Mouse (Mus musculus): ENCODE results near the gene Abcb8.
A peak's percentile ranks its signal among the peaks of the same experiment; 100 is the strongest.

- TF ChIP-seq POLR2A (IDR thresholded peaks at IDR 0.05; ENCODE audit: extremely low read depth, insufficient read depth, low read length) (no peak), CTCF (IDR thresholded peaks at IDR 0.05; ENCODE audit: low read depth, low read length) (peak; percentile 36)
Observed at GRCm38 (mm10) chr5:24387264-24388241, 5.9 kb upstream of the Abcb8 start.

All from liver, adult 2 months (tissue).